Mouse (Mus musculus) embryonic facial prominence, embryonic 14.5 days (tissue): ENCODE results near the gene Samd15. TPM values are rescaled to one million over a fixed set of nuclear protein-coding genes. Genes with fewer than 3 reads are reported as not detected.
A peak's percentile ranks its signal among the peaks of the same experiment; 100 is the strongest.
"Not testable (repeated sequence)": the region's sequence is repeated elsewhere in the genome, so short reads cannot be mapped to it uniquely, and the experiment has no call there.

Experiments
- ATAC-seq: fragments of 200-750 bp; cut with Nextera tagmentation; 2 replicates; pipeline ENCODE4 v1.8.0; 2017; ENCODE audit warnings: low read depth, moderate number of reproducible peaks, moderate TSS enrichment
- DNase-seq: peaks from one replicate; pipeline ENCODE4 v3.0.0-alpha.2; 2015; ENCODE audit warnings: low spot score
- H3K27ac ChIP-seq: fragments of 300-500 bp; sonication (generic); replicated peaks from 2 replicates; pipeline ENCODE4 v1.5.1; 2014; ENCODE audit warnings: low read depth, mild to moderate bottlenecking, low read length, moderate library complexity
- H3K27me3 ChIP-seq: fragments of 300-500 bp; sonication (generic); replicated peaks from 2 replicates; pipeline ENCODE4 v1.6.1; 2014; ENCODE audit warnings: low read length; ENCODE audit not compliant: control insufficient read depth, insufficient read depth
- H3K36me3 ChIP-seq: fragments of 300-500 bp; sonication (generic); 2 replicates; pipeline ENCODE4 v1.6.1; 2014; ENCODE audit warnings: low read length, mixed read lengths; ENCODE audit not compliant: control insufficient read depth, insufficient read depth
- H3K4me1 ChIP-seq: fragments of 300-500 bp; sonication (generic); 2 replicates; pipeline ENCODE4 v1.6.1; 2014; ENCODE audit warnings: antibody characterized with exemption, low read length; ENCODE audit not compliant: control insufficient read depth, insufficient read depth
- H3K4me2 ChIP-seq: fragments of 300-500 bp; sonication (generic); 2 replicates; pipeline ENCODE4 v1.6.1; 2014; ENCODE audit warnings: low read depth, mild to moderate bottlenecking, low read length, moderate library complexity, mixed read lengths
- H3K4me3 ChIP-seq: fragments of 300-500 bp; sonication (generic); 2 replicates; pipeline ENCODE4 v1.5.1; 2014; ENCODE audit warnings: low read depth, mild to moderate bottlenecking, low read length
- H3K9ac ChIP-seq: fragments of 300-500 bp; sonication (generic); 2 replicates; pipeline ENCODE4 v1.6.1; 2014; ENCODE audit warnings: low read depth, mild to moderate bottlenecking, low read length, moderate library complexity, mixed read lengths
- H3K9me3 ChIP-seq: fragments of 300-500 bp; sonication (generic); 2 replicates; pipeline ENCODE4 v1.6.1; 2016; ENCODE audit warnings: low read length; ENCODE audit not compliant: control insufficient read depth
- WGBS: fragments of 180-500 bp; shearing (Covaris S2); extraction: QIAGEN DNeasy Blood & Tissue Kit; methylation state at CpG from one replicate; pipeline ENCODE4 v1.1.7; 2014; 5-methylcytosine and 5-hydroxymethylcytosine counted together
- polyA plus RNA-seq: library from polyadenylated mRNA; unstranded; fragments of >200 nt; fragmentation: Nextera tagmentation; extraction: Ambion mirVana; gene quantifications from 2 replicates; pipeline ENCODE4 v1.2.1, GENCODE M21; 2014

The Samd15 gene
- polyA plus RNA-seq, 1 experiment from 2014 or later: 1.2 TPM

DNA sequence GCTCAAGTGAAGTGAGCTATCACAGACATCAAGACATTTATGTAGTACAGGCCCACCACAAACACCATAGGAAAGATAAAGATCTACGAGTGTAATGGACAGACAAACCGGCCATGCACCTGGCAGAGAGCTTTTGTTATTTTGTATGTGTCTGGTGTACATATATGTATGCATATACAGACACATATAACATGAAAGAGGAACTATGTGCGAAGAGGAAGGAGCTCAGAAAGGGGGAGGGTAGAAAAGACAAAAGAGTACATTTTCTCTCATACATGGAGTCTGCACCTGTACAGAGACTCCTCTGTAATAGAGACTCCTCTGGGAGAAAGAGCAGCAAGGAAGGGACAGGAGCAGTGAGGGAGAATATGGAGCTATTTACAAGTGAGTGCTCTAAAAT, 6.5 kb upstream of the Samd15 start:
- 79% methylated on average over 3 of the region's 3 CpGs for WGBS
- Histone ChIP-seq H3K9ac (no peak overlapping the region), H3K4me3 (no peak overlapping the region), H3K9me3 (no peaks in the 10 kb centered on the region), H3K4me2 (no peak overlapping the region), H3K36me3 (no peaks in the 10 kb centered on the region), H3K27me3 (no peaks in the 10 kb centered on the region), H3K4me1 (0 out of 2 replicates have a peak, but pooled peaks cover 6% of the 10 kb centered on the region), H3K27ac (no peak overlapping the region)
- ATAC-seq (no peak), DNase-seq (no peak)

DNA sequence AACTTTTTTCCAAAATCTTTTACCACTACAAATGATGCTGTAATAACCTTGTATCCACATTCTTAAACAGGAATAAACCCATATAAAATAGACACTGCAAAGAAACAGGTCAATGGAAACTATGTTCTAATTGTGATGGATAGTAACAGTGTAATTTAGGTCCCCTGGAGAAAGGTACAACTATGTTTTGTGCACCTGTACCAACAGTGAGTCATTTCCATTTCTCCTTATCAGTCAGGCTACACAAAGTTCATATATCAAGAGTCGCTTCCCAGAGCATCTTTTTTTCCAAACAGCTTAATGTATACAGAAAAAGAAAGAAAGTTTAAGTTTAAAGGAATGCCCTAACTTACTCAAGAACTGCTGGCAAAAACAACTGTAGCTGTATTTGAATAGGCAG, 4.5 kb upstream of the Samd15 start:
- peaks cover 15% of the 10 kb centered on the region; the same call in 1 of the 2 replicates for H3K4me1 ChIP-seq
- no peak overlapping the region for H3K9ac ChIP-seq
- no peaks in the 10 kb centered on the region for H3K36me3 ChIP-seq
- H3K4me3 ChIP-seq: no peak overlapping the region
- no peaks in the 10 kb centered on the region for H3K27me3 ChIP-seq
- no peak overlapping the region for H3K27ac ChIP-seq
- DNase-seq (no peak), ATAC-seq (no peak)
- WGBS: 78% methylated on average over 1 of the region's 1 CpGs
- H3K9me3 ChIP-seq: no peaks in the 10 kb centered on the region
- no peak overlapping the region for H3K4me2 ChIP-seq

- H3K9me3 ChIP-seq: no peaks in the 10 kb centered on the region
- no peak overlapping the region for H3K4me2 ChIP-seq
- no peaks in the 10 kb centered on the region for H3K36me3 ChIP-seq
- DNase-seq (no peak), ATAC-seq (no peak)
- peaks cover 15% of the 10 kb centered on the region; the same call in 1 of the 2 replicates for H3K4me1 ChIP-seq
- H3K4me3 ChIP-seq: no peak overlapping the region
- H3K9ac ChIP-seq: no peak overlapping the region
- H3K27ac ChIP-seq: no peak overlapping the region
- H3K27me3 ChIP-seq: no peaks in the 10 kb centered on the region
Observed at GRCm38 (mm10) chr12:87196310-87196709, 3.2 kb upstream of the Samd15 start.

GRCm38 (mm10) chr12:87198792-87199191, 731 bp upstream of the Samd15 start:
- H3K27me3 ChIP-seq: no peaks in the 10 kb centered on the region
- peak overlapping the region; percentile 85 for H3K4me3 ChIP-seq
- H3K9ac ChIP-seq: peak overlapping the region; percentile 87; the same call in 1 of the 2 replicates
- no peak for ATAC-seq
- no peak overlapping the region for H3K27ac ChIP-seq
- no peaks in the 10 kb centered on the region for H3K36me3 ChIP-seq
- WGBS: 48% methylated on average over 6 of the region's 6 CpGs
- DNase-seq: no peak
- H3K9me3 ChIP-seq: no peaks in the 10 kb centered on the region
- peak overlapping the region; percentile 74 for H3K4me2 ChIP-seq
- H3K4me1 ChIP-seq: peaks cover 15% of the 10 kb centered on the region; the same call in 1 of the 2 replicates

GRCm38 (mm10) chr12:87199973-87200586, 557 bp downstream of the Samd15 start, which contains the start of gene Tmed8:
TSS of gene Tmed8 (minus strand) at chr12:87200454.
- peak within 1 kb of the TSS; percentile 84 for H3K27ac ChIP-seq
- WGBS: under 1% methylated on average over 15 of the region's 70 CpGs
- H3K4me1 ChIP-seq: peaks cover 15% of the 10 kb centered on the region; the same call in 1 of the 2 replicates
- DNase-seq (peak; percentile 91), ATAC-seq (peak; percentile 96)
- H3K9me3 ChIP-seq: no peaks in the 10 kb centered on the region
- H3K4me3 ChIP-seq: peak within 1 kb of the TSS; percentile 85
- no peaks in the 10 kb centered on the region for H3K27me3 ChIP-seq
- H3K9ac ChIP-seq: peak within 1 kb of the TSS; percentile 87
- no peaks in the 10 kb centered on the region for H3K36me3 ChIP-seq
- H3K4me2 ChIP-seq: peak within 1 kb of the TSS; percentile 74

DNA sequence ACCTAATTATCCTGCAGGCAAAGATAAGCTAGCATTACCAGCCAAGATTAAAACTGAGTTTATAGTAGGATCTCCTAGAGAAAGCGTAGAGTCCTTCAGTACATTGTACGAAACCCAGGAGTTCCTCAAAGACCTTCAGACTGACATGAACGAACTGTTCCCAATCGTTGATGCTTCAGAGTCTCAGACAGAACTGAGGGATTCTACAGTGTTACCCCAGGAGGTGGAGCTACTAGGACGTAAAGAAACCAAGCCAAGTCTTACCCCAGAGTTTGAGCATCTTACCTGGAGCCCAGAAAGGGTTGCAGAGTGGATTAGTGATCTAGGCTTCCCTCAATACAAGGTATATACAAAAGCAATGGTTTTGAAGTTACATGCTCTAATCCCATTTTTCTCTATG, 2.2 kb downstream of the Samd15 start:
- no peaks in the 10 kb centered on the region for H3K36me3 ChIP-seq
- H3K4me3 ChIP-seq: no peak overlapping the region
- peaks cover 15% of the 10 kb centered on the region; the same call in 1 of the 2 replicates for H3K4me1 ChIP-seq
- no peak overlapping the region for H3K4me2 ChIP-seq
- WGBS: 67% methylated on average over 5 of the region's 5 CpGs
- H3K9me3 ChIP-seq: no peaks in the 10 kb centered on the region
- H3K27ac ChIP-seq: no peak overlapping the region
- DNase-seq (no peak), ATAC-seq (no peak)
- no peak overlapping the region for H3K9ac ChIP-seq
- no peaks in the 10 kb centered on the region for H3K27me3 ChIP-seq

DNA sequence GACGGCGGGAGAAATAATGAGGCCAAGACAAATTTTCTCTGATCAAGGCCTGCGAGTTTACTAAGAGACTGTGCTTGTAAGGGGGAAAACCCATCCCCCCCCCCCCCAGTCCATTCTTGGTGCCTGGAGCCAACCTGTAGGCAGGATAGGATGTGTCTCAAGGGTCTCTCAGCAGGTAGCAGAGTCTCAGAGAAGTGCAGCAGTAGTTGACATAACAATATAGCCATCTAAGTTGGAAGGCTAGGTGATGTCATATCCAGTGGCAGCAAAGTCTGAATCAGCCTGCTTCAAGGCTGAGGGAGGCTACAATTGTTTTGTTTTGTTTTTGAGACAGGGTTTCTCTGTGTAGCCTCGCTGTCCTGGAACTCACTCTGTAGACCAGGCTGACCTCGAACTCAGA, 6.3 kb downstream of the Samd15 start:
- H3K9ac ChIP-seq, H3K4me1 ChIP-seq, H3K27me3 ChIP-seq, H3K36me3 ChIP-seq, DNase-seq, H3K27ac ChIP-seq, H3K4me2 ChIP-seq, H3K9me3 ChIP-seq, ATAC-seq, H3K4me3 ChIP-seq: not testable (repeated sequence)
- 82% methylated on average over 5 of the region's 5 CpGs for WGBS

- ATAC-seq (no peak), DNase-seq (no peak)
- Histone ChIP-seq H3K4me2 (no peak overlapping the region), H3K27ac (no peak overlapping the region), H3K4me1 (no peaks in the 10 kb centered on the region), H3K9ac (no peak overlapping the region), H3K36me3 (no peaks in the 10 kb centered on the region), H3K4me3 (no peak overlapping the region), H3K27me3 (no peaks in the 10 kb centered on the region), H3K9me3 (no peaks in the 10 kb centered on the region)
- WGBS: 57% methylated on average over 2 of the region's 2 CpGs
Observed at GRCm38 (mm10) chr12:87212844-87213606, 13.5 kb downstream of the Samd15 start.
